Mouse (Mus musculus) testis, adult 2 months (tissue): ENCODE measurements around the gene Rnf24.

Source experiments
- CTCF ChIP-seq: fragments of 200-500 bp; IDR thresholded peaks from 2 replicates; pipeline ENCODE4 v1.5.1; 2012; ENCODE audit warnings: low read depth, mild to moderate bottlenecking, inconsistent platforms, low read length, moderate library complexity; ENCODE audit not compliant: control insufficient read depth, insufficient read depth, insufficient replicate concordance
- POLR2A ChIP-seq: fragments of 200-500 bp; IDR thresholded peaks from 2 replicates; pipeline ENCODE4 v1.6.1; 2012; ENCODE audit warnings: low read depth, mild to moderate bottlenecking, inconsistent platforms, low read length, moderate library complexity; ENCODE audit not compliant: control insufficient read depth

DNA sequence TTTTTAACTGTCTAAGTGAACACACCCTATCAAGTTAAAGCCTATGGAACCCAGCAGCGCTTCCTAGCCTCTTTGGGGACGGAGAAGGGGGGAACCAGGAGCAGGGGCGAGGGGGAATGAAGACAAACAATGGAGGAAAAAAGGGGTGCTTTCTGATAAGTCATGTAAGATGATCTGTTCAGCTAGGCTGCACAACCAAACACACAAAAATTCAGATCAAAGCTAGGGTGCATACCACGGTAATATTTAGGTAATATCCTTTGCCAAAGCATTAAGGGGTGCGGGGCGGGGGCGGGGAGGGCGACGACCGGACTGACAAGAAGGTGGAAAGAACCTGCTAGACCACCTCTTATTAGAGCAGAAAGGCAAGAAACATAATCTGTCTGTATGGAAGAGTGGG lies 1.2 kb downstream of the Rnf24 start:
- TF ChIP-seq CTCF, result no peak
- no peak for TF ChIP-seq POLR2A
